Mouse (Mus musculus): ENCODE measurements around the gene Gli3.

Gene Gli3

GRCm38 (mm10) chr13:15664580-15665201 is 201.7 kb downstream of the Gli3 start:
- DNase-seq = no peak

- no peak for DNase-seq
These were observed 202.5 kb downstream of the Gli3 start for GRCm38 (mm10) chr13:15665514-15665913.

GRCm38 (mm10) chr13:15670144-15670961 is 207.3 kb downstream of the Gli3 start:
- DNase-seq = no peak

GRCm38 (mm10) chr13:15670962-15671313 is 207.9 kb downstream of the Gli3 start:
- DNase-seq = no peak

- DNase-seq = no peak
These were observed 212.4 kb downstream of the Gli3 start for GRCm38 (mm10) chr13:15675480-15675879.

GRCm38 (mm10) chr13:15677106-15677760 is 214.2 kb downstream of the Gli3 start:
- no peak for DNase-seq

- DNase-seq = no peak
These were observed 218.5 kb downstream of the Gli3 start for GRCm38 (mm10) chr13:15681530-15681929.

- no peak for DNase-seq
These were observed 220.0 kb downstream of the Gli3 start for GRCm38 (mm10) chr13:15683006-15683405.

- no peak for DNase-seq
These were observed 225.2 kb downstream of the Gli3 start for GRCm38 (mm10) chr13:15688074-15688825.

GRCm38 (mm10) chr13:15688826-15689501 is 225.9 kb downstream of the Gli3 start:
- DNase-seq = no peak

GRCm38 (mm10) chr13:15691751-15692464 is 228.9 kb downstream of the Gli3 start:
- DNase-seq = no peak

GRCm38 (mm10) chr13:15692465-15692809 is 229.4 kb downstream of the Gli3 start:
- no peak for DNase-seq

GRCm38 (mm10) chr13:15698284-15698683 is 235.2 kb downstream of the Gli3 start:
- DNase-seq = no peak

GRCm38 (mm10) chr13:15699116-15699515 is 236.1 kb downstream of the Gli3 start:
- DNase-seq = no peak

- no peak for DNase-seq
These were observed 241.6 kb downstream of the Gli3 start for GRCm38 (mm10) chr13:15704669-15705068.

- no peak for DNase-seq
These were observed 244.4 kb downstream of the Gli3 start for GRCm38 (mm10) chr13:15707481-15707881.

GRCm38 (mm10) chr13:15713486-15713885 is 250.5 kb downstream of the Gli3 start:
- DNase-seq = no peak

- no peak for DNase-seq
These were observed 251.3 kb downstream of the Gli3 start for GRCm38 (mm10) chr13:15714331-15714725.

- peak; percentile 38 for DNase-seq
These were observed 251.8 kb downstream of the Gli3 start for GRCm38 (mm10) chr13:15714726-15715437.

GRCm38 (mm10) chr13:15721446-15721845 is 258.4 kb downstream of the Gli3 start:
- DNase-seq = no peak

- DNase-seq = no peak
These were observed 259.8 kb downstream of the Gli3 start for GRCm38 (mm10) chr13:15722766-15723379.
